Mouse (Mus musculus) cerebellum, adult 8-10 months (tissue): ENCODE measurements around the gene Tbcc.
A peak's percentile ranks its signal among the peaks of the same experiment; 100 is the strongest.
"Not testable (repeated sequence)": the region's sequence is repeated elsewhere in the genome, so short reads cannot be mapped to it uniquely, and the experiment has no call there.

Experiments used
- DNase-seq: peaks from one replicate; pipeline ENCODE4 v3.0.0; 2022

The Tbcc gene

GRCm38 (mm10) chr17:46890116-46890815 lies at the start of gene Tbcc:
Tbcc (plus strand) TSS chr17:46890684.
- DNase-seq: peak; percentile 94

- no peak for DNase-seq
Measured at GRCm38 (mm10) chr17:46843022-46843421, 47.5 kb upstream of the Tbcc start.

GRCm38 (mm10) chr17:46843716-46844115 lies 46.8 kb upstream of the Tbcc start:
- DNase-seq: no peak

GRCm38 (mm10) chr17:46844811-46845210 lies 45.7 kb upstream of the Tbcc start:
- DNase-seq: peak; percentile 68

GRCm38 (mm10) chr17:46845262-46845661 lies 45.2 kb upstream of the Tbcc start:
- DNase-seq: no peak

GRCm38 (mm10) chr17:46846573-46846972 lies 43.9 kb upstream of the Tbcc start:
- not testable (repeated sequence) for DNase-seq

- DNase-seq: no peak
Measured at GRCm38 (mm10) chr17:46847206-46847605, 43.3 kb upstream of the Tbcc start.

GRCm38 (mm10) chr17:46852725-46853124 lies 37.8 kb upstream of the Tbcc start:
- no peak for DNase-seq

GRCm38 (mm10) chr17:46853281-46853680 lies 37.2 kb upstream of the Tbcc start:
- DNase-seq: peak; percentile 54

GRCm38 (mm10) chr17:46854096-46854495 lies 36.4 kb upstream of the Tbcc start:
- no peak for DNase-seq

- no peak for DNase-seq
Measured at GRCm38 (mm10) chr17:46854640-46855110, 35.8 kb upstream of the Tbcc start.

GRCm38 (mm10) chr17:46855328-46856106 lies 35.0 kb upstream of the Tbcc start:
- DNase-seq: no peak

GRCm38 (mm10) chr17:46856107-46856388 lies 34.4 kb upstream of the Tbcc start:
- DNase-seq: no peak

GRCm38 (mm10) chr17:46856471-46857360 lies 33.8 kb upstream of the Tbcc start:
- peak; percentile 82 for DNase-seq

- peak; percentile 75 for DNase-seq
Measured at GRCm38 (mm10) chr17:46857361-46857902, 33.1 kb upstream of the Tbcc start.

GRCm38 (mm10) chr17:46857903-46858748 lies 32.4 kb upstream of the Tbcc start, which contains the start of gene Bicral:
Bicral (minus strand) TSS chr17:46858482.
- DNase-seq: peak; percentile 74

GRCm38 (mm10) chr17:46858749-46859444 lies 31.6 kb upstream of the Tbcc start:
- no peak for DNase-seq

- no peak for DNase-seq
Measured at GRCm38 (mm10) chr17:46860120-46860519, 30.4 kb upstream of the Tbcc start.

- DNase-seq: no peak
Measured at GRCm38 (mm10) chr17:46864566-46865195, 25.8 kb upstream of the Tbcc start.

- DNase-seq: no peak
Measured at GRCm38 (mm10) chr17:46866836-46867235, 23.6 kb upstream of the Tbcc start.
